Mouse (Mus musculus) megakaryocyte, embryonic 14.5 days (primary cell): Measurements from ENCODE around the gene Clec2d.

Experiments used
- FLI1 ChIP-seq: IDR thresholded peaks from 2 replicates; pipeline ENCODE4 v1.6.1; 2012; ENCODE audit warnings: low read length, inconsistent platforms, mixed read lengths
- GATA1 ChIP-seq: IDR thresholded peaks from 3 replicates; pipeline ENCODE4 v1.6.1; 2012; ENCODE audit warnings: mixed read lengths, low read length, inconsistent platforms, borderline replicate concordance

DNA sequence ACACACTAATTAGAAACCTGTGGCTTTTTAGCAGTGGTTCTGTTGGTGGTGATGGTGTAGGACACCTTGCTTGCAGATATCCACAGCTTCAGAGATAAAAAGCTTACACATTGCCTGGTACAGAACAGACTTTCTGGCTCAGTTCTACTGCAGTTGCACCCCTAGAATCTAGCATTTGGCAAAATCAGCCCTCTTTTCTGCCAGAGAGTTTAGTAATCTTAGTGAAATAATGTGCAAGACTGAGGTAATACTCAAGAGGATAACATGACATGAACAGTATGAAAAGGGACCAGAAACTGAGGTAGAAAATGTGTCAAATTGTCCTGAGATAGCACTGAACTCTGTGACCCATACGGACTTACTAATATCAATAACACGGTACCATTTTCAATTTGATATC, 33.6 kb upstream of the Clec2d start:
- TF ChIP-seq GATA1, result no peak
- no peak for TF ChIP-seq FLI1
